Mouse (Mus musculus): ENCODE results near the gene Utp6. TPM values are rescaled to one million over a fixed set of nuclear protein-coding genes. Genes with fewer than 3 reads are reported as not detected.
"Not testable (repeated sequence)": the region's sequence is repeated elsewhere in the genome, so short reads cannot be mapped to it uniquely, and the experiment has no call there.

Gene Utp6
- total RNA-seq (2021) = 10 to 100 TPM; 35.6 to 47.6 TPM
- long read RNA-seq, experiment 1, transcript Utp6-201 (19 exons, 3,877 nt) = major isoform, 20 of 21 reads
- long read RNA-seq, experiment 1, partial matches to known transcripts = 1 of 21 reads
- long read RNA-seq, experiment 1, other reads (novel, unspliced or antisense) = 0 of 21 reads
- long read RNA-seq, experiment 2, transcript Utp6-201 (19 exons, 3,877 nt) = major isoform, 39 of 53 reads
- long read RNA-seq, experiment 2, partial matches to known transcripts = 6 of 53 reads
- long read RNA-seq, experiment 2, other reads (novel, unspliced or antisense) = 7 of 53 reads

DNA sequence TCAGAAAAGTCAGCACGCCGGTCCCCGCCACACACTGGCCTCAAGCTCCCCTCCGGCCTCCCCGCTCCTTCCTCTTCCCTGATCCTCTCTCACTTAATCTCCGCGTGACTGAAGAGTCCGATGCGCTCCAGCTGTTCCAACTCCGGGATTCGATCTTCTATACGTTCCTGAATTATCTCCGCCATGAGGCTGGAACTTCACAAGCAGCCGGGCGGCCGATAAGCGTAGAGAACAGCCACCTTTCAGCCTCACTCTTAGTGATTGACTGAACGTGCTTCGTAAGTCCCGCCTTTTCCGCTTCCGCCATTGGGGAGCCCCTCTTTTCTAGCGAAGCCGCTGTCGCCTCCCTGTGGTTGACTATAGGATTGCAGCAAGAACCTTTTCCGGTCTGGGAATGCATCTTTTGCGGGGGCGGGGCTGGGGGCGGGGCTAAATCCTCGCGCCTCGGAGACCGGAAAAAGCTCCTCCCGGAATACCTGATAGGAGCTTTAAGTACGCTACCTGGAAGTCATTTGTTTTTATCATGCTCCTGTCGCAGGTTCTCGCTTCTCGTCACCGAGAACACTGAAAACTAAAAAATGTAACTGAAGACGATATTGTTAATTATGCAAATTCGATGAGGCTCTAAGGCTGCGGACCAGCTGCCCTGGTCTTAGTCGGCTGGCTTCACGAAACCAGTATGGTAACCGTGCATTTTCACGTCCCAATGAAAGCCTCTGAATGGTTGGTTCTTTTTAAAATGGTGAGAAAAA is at the start of gene Utp6:
Gene Utp6 (minus strand): TSS at position 266 of the 752 bp plus-strand sequence.
- peak; percentile 97 to 99 for DNase-seq (ENCODE audit: low spot score in 2 of 2)

DNA sequence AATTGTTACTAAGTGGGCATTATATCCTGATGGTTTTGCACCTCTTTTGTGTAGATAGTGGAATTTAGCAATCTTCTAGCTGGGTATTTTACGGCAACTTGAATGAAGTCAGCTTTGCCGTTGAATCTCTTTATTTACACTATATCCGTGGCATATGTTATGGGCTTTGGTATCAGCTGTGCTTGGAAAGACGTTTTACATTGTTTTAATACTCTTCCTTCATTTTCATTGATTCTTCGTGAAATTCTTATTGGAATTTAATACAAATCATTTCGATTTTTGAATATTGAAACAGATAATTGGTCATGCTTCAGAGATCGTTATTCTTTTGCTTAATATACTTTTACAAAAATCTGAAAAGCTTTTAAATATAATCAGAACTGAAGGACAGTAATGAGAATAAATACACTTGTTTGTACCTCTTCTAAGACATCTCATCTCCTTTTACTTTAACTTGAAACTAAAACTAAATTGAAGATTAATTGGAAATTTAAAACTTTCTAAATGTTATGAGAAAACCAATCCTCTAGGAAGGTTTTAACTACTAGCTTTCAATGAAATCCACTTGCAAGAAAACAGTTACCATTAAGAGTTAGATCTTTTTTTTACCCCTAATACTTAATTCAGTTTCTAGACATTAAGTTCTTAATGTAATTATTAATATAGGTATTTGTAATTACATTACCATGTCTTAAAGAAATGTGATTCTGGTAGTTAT is 32.2 kb upstream of the Utp6 start:
- DNase-seq (ENCODE audit: low spot score in 2 of 2) = no peak

GRCm38 (mm10) chr11:79993356-79994270 is 31.4 kb upstream of the Utp6 start:
- DNase-seq (ENCODE audit: low spot score in 2 of 2) = no peak

DNA sequence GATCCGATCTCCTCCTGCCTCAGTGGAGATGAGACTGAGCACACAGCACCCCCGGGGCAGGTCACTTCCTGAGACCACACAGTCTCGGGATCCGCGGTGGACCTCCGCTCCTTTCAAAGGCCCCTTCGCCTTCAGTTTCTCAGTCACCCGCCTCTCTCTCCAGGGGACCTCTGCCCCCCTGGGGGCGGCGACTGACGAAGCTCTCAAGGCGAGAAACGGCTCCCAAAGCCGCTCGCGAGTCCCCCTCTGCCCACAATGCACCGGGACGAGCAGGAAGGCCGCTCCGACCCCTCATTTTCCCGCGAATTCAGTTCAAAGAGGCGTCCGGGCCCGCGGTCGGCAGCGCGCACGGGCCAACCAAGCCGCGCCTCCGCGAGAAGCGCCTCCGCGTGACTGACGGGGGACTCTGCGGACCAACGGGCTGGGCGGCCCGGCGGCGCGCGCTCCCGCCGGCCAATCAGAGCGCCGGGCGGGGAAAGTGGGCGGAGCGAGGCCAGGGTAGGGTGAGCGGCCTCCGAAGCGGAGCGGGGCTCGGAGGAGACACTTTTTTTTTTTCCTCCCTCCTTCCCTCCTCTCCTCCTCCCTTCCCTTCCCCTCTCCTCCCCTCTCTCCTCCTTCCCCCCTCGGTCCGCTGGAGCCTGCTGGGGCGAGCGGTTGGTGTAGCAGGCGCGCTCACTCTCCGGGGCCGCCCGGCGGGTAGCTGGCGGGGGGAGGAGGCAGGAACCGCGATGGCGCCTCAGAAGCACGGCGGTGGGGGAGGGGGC is 30.6 kb upstream of the Utp6 start, which contains the start of gene Suz12:
Gene Suz12 (plus strand): TSS at position 515 of the 764 bp plus-strand sequence.
- DNase-seq (ENCODE audit: low spot score in 2 of 2) = peak; percentile 92 to 93

DNA sequence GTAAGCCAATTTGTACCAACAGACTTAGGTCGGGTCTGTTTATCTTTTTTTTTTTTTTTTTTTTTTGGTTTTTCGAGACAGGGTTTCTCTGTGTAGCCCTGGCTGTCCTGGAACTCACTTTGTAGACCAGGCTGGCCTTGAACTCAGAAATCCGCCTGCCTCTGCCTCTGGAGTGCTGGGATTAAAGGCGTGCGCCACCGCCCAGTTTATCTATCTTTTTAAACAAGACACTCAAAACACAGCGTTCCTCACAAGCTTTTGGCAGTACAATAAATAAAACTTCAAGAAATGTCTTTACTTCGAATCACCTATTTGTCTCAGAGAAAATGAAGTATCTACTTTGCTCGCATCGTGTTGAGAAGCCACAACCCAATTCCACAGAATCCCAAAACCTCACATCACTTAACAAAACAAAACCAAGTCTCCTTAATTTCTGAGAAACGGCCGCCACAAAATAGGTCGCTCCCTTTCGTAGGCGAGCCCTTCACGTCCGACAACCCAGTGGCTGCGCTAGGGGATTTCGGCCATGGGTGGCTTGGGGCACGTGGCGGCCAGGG is 29.9 kb upstream of the Utp6 start:
- no peak for DNase-seq (ENCODE audit: low spot score in 2 of 2)

DNA sequence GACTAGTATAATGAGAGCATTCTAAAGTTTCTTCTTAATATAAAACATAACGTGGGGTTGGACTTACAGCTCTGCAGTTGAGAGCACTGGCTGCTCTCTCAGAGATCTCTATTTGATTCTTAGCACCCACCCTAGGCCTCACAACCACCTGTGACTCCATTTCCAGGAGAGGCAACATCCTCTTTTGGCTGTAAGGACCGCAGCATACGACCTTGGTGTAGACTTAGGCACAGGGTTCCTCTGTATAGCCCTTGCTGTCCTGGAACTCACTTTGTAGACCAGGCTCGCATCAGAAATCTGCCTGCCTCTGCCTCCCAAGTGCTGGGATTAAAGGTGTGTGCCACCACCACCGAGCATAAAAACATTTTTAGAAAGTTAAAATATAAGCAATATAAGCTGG is 29.4 kb upstream of the Utp6 start:
- DNase-seq (ENCODE audit: low spot score in 2 of 2) = no peak

GRCm38 (mm10) chr11:79990120-79990519 is 27.9 kb upstream of the Utp6 start:
- no peak for DNase-seq (ENCODE audit: low spot score in 2 of 2)

GRCm38 (mm10) chr11:79987896-79988295 is 25.7 kb upstream of the Utp6 start:
- peak in 1 of 2 experiments; percentile 6 for DNase-seq (ENCODE audit: low spot score in 2 of 2)

- no peak for DNase-seq (ENCODE audit: low spot score in 2 of 2)
Observed at GRCm38 (mm10) chr11:79986886-79987285, 24.7 kb upstream of the Utp6 start.

DNA sequence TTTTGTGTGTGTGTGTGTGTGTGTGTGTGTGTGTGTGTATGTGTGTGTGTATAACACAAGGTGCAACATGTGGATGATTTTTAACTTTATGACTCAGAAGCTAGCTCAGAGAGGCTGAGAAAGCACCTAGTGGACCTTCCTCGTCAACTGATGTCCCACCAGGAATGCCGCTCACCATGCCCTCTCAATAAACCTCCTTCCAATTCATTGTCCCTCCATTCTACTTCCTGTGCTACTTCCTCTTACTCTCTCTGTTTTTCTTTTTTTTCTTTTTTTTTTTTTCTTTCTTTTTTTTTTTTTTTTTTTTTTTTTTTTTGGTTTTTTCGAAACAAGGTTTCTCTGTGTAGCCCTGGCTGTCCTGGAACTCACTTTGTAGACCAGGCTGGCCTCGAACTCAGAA is 15.6 kb upstream of the Utp6 start:
- DNase-seq (ENCODE audit: low spot score in 2 of 2) = not testable (repeated sequence)

DNA sequence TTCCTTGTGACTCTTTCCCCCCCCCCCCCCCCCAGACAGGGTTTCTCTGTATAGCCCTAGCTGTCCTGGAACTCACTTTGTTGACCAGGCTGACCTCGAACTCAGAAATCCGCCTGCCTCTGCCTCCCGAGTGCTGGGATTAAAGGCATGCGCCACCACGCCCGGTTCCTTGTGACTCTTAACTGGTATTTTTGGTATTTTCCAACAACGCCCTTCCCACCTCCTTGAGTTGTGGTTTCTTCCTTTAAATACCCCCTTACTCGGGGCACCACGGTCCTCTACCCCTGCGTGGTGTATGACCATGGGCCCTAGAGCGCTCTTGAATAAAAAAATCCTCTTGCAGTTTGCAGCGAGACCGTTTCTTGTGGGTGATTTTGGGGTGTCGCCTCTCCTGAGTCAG is 14.9 kb upstream of the Utp6 start:
- DNase-seq (ENCODE audit: low spot score in 2 of 2) = not testable (repeated sequence)

DNA sequence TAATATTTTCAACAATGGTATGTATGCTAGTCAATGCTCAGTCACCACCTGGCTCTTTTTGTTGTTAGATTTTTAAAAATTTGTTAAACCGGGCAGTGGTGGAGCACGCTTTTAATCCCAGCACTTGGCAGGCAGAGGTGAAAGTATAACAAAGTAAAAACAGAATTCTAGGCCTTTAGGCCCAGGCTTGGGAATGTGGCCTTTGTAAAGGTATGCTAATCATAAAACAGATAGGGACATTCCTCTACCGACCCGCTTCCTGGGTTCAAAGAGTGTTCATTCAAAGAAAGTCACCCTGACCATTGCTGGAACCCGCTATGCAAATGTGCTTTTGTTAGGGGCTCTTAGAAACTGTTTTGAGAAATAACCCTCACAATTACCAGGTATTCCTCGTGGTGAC is 14.5 kb upstream of the Utp6 start:
- DNase-seq (ENCODE audit: low spot score in 2 of 2) = not testable (repeated sequence)

DNA sequence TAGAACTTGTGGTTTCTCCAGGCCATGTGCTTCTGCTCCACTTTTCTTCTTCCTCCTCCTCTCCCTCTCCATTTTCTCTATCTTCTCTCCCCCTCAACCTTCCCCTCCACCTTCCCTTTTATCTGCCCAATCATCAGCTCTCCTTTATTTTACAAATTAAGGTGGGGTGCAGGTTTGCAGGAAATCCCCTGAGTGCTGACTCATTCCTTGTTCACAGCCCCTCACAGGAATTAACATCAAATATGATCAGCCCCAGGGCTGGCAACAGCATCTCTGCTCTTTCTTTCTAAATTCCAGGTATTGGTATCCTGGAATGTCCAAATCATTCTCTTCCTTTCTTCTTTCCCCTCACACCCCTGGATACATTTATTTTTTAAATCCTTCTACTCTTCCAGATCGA is 14.0 kb upstream of the Utp6 start:
- DNase-seq (ENCODE audit: low spot score in 2 of 2) = no peak

- no peak for DNase-seq (ENCODE audit: low spot score in 2 of 2)
Observed at GRCm38 (mm10) chr11:79975377-79975776, 13.2 kb upstream of the Utp6 start.

DNA sequence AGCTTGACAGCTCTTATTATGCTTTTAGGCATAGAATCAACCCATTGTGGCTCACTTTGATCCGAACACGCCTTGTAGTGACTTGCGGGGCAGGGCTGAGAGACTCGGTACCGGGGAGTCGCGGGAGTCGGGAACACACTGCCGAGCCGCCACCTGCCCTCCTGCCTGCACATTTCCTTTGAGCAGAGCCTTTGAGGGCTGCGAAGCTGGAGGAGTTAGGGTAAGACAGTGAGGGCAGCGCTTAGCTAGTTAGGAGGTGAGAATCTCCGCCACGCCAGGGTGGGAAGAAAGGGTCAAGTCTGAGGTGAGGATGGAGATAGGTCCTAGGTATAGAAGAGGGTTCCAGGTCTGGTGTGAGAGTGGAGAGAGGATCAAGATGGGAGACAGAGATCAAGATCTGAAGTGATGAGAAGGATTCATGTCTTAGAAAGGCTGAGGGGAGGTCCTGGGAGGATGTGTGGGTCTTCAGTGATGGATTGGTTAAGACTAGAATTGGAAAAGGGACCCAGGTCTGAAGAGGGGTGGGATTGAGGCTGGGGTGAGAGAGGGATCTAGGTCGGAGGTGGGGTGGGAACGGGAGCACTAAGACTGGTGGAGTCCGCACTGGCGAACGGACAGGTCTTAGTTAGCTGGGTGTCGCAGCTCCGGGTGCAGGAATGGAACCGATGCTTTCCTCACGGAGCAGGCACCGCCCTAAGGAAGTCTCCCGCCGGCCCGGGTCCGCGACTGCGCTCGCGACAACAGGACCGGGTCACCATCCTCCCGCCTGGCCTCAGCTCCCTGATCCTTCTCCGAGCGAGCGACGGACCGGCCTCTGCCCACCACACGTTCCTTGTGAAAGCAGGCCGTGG is 11.7 kb upstream of the Utp6 start:
- DNase-seq (ENCODE audit: low spot score in 2 of 2) = peak in 1 of 2 experiments; percentile 32

DNA sequence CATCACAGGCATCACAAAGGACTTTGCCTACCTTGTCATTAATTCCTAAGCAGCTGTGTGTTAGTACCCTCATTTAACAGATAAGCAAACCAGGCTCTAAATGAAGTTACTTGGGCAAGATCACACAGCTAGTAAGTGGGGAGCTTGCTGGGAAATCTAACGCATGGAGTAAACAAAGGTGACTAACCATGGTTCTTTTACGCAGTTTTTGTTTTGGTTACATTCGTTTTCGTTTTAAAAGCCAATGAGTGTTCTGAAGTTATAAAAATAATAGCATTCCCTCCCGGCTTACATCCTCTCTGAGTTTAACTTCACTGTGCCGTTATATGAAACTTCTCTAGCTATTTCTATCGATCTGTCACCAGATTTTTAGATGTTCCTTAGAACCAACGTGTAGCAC is 10.9 kb upstream of the Utp6 start:
- no peak for DNase-seq (ENCODE audit: low spot score in 2 of 2)

- no peak for DNase-seq (ENCODE audit: low spot score in 2 of 2)
Observed at GRCm38 (mm10) chr11:79967752-79968151, 5.6 kb upstream of the Utp6 start.

GRCm38 (mm10) chr11:79965896-79966295 is 3.7 kb upstream of the Utp6 start:
- peak; percentile 31 to 44 for DNase-seq (ENCODE audit: low spot score in 2 of 2)
